Mouse (Mus musculus) Muller cell, postnatal 12 days (primary cell): ENCODE results near the gene Eefsec.

Source experiments
- DNase-seq: peaks from one replicate; pipeline ENCODE4 v3.0.0-alpha.2; 2015; ENCODE audit errors: inconsistent ontology term

The Eefsec gene

DNA sequence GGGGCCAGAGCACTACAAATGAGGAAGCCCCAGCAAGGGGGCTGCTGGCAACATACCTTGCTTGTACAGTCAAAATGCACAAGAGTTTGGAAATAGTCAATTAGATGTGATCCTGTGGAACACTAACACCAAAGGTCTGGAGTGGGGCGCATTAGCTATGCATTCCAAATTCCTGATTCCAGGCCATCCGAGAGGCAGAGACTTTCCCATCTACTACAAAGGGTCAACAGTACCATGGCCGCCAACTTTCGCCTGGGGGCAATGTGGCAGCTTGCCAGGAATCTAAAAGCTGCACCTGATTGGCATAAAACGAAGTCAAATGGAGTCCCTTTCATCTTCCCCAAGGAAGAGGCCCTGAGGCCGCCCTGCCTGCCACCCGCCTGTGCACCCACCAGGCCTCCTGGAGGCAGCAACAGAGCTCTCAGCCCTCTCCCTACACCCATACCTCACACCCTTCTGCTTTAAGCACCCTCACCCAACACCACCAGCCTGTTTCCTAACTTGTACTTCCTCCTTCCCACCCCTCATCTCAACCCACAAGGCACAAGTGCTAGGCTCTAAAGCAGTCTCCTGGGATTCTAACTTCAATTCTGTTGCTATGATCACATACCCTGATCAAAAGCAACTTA, 30.1 kb downstream of the Eefsec start:
- DNase-seq, result peak; percentile 93

DNA sequence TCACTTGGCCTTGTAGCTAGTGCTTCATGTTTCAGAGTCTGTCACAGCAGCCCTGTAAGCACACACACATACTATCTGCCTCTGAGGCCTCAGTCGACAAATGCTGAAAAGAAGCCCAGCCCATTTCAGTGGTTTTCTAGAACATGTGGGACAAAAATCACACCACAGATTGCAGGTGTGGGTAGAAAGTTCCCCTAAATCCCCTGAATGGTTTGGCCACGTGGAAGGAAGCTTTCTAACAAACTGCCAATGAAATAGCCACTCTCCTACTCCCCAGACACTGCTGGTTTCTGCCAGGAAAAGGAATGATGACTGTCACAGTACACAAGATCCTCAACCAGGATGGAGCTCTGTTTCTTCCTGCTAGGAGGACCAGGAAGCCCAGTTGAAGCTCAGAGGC, 33.7 kb downstream of the Eefsec start:
- no peak for DNase-seq

DNA sequence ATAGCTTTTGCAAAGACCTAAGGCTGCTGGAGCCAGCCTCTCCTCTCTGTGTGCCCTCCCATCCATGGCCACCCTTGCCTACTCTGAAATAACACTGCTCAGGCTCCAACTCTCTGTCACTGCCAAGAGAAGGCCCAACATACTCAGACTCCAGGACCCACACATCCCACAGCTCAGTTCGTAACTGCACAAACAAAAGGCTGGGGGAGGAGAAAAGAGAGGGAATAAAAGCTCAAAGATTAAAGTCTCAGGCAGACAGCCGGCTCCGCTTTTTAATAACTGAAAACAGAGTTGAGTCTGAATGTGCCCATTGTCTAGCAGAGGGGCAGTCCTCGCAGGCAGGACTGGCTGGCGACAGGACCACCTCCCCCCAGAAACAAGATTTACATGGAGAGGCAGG, 36.8 kb downstream of the Eefsec start:
- DNase-seq, result peak; percentile 53

DNA sequence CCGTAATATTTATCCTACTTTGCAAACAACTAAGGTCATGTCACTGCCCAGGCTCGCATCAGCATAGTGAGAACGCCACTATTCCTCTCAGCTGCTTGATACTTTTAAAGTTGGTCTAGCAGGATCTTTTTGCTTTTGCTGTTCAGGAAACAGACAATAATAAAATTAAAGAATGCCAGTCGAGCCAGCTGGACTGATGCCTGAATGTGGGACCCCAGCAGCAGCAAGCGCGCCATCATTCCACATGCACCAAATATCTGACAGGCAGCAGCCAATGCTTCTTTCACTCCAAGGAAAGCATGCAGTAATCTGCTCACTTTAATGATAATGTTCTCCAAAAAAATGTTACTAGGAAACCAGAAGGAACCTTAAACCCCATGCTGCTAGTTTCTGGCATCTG, 45.9 kb downstream of the Eefsec start:
- no peak for DNase-seq

DNA sequence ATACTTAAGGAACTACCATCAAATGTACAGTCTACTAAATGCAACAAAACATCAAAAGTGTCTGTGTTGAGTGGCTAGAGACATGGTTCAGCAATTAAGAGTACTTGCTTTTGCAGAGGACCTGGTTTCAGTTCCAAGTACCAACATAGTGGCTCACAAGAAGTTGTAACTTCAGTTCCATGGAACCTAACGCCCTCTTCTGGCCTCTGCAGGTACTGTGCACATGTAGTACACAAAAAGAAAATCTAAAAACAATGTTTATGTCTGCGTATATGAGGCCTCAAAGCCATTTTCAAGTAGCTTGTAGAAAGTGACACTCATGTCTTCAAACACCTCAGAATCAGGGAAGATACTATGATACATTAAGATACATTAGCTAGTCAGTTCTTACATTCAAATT, 48.4 kb downstream of the Eefsec start:
- DNase-seq, result no peak

DNA sequence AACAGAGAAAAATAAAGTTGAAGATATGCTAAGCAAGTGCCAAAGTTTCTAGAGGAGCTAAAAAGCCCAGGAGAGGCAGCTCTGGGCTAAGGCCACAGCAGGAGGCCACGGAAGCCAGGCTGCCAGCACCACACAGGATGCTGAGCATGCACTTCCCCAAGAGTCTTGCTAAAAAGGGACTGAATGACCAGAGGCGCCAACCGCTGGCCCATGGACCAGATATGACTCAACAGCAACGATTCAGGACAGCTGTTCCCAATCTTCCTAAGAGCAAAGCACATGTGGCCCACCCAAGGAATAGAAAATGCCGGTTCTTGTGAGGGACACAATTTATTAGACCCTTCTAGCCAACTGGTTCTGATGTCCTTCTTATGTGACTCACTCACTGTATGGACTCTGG, 57.4 kb downstream of the Eefsec start:
- peak; percentile 24 for DNase-seq

DNA sequence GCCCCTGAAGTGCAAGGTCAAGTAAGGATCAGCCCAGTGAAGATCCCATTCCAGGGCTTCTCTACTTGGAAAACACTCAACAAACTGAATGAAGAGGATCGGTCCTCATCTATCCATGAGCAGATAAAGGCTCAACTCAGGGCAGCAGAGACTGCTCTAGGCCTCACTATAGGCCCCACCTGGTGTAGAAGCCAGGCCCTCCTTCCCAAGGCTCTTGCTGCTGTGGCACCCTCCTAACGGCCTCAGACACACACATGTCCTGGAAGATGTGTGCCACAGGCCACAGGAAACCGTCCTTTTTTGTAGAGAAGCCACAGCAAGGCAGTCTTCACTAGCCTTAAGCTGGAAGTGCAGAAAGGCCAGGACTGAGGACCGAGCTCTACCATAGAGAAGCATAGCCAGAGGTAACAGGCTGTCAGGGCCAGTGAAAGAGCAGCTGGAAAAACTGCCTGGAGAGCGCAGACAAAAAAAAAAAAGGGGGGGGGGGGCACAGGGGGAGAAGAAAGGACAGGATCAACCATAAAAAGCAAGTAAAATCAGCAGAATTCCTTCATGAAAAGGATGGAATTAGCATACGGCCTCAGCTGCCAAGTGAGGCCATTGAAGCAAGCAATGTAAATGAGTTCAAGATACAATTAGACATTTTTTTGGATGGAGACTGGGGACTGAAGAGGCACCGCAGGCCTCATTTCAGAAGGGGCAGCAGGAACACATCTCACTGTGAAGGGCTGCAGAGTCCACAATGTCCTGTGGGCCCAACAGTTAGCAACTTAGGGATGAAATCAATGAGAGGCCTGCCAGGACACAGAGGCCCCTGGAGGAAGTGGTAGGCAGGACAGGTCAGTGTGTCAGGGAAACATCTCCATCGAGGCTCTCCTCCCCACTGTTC, 58.3 kb downstream of the Eefsec start:
- DNase-seq, result peak; percentile 50

DNA sequence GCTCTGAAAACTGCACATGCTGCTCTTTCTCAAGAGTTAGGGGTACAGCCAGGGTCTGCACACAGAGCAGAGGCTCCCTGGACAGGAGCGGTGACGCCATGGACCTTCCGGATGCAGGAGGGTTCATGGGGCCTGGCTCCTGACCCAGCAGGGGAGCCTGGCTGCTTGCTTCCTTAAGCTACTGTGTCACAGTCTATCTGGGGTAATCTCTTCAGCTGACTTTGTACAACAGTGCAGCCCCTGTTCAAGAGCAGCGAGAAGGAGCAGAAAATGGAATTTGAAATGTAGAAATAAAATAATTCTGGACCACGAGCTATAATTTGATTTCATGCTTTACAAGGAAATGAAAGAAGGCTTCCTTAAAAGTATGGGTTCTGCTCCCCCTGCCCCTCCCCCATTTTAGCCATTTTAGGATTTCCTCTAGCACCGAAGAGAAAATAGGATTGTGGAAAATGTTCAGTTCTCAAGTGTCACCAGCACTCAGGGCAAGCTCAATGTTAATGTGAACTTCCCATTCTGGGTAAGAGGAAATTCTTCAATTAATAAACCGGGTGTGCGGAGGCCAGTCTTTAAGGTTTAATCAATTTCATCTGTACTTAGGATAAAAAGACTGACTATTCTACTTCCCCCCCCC, 61.8 kb downstream of the Eefsec start:
- no peak for DNase-seq

DNA sequence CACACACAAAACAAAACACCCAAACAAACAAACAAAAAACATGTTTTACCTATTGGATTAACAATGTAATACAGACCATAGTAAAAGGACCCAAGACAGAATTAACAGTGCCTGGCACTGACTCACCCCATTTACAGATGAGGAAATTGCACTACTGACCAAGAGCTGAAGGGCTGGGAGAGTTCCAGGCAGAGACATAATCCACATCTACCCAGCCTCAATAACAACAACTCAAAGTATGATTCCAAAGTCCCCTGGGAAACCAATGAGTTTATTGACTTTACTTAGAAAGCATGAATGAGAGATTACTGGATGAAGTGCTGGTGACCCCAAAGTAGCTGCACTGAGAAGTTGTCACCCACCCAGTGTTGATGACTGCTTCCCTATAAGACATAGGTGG, 62.6 kb downstream of the Eefsec start:
- DNase-seq, result no peak

DNA sequence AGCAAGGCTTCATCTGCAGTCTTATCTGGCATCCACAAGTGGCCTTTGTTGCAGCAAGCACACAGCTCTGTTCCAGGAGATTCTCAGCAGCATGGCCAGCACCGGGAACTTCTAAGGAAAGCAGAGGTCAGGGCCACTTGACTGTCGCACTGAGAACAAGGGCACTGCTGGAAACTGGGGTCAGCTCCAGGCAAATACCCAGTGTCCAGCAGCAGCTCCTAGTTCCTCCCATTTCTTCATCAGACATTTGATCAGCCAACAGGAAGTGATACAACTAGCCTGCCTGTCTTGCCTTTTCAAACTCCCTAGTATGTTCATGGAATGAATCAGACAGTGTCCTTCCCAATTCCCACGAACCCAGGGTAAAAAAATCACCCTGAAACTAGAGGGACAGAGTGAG, 66.6 kb downstream of the Eefsec start:
- DNase-seq, result peak; percentile 19

DNA sequence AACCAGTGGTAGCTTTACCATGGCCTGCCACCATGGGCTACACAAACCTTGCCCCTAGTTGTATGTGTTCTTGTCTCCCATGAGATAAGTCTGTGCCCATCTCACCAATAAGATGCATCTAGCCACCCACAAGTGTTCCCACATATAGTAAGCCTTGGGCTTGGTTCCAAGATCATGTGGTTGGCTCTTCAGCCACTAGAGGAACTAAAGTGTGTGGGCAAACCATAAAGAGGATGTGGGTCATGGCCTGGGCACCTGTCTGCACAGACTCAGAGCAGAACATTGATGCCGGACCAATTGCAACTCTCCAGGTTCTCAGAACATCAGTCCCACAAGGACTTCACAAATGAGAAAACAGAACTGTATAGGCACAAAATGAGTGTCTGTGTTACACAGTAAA, 67.5 kb downstream of the Eefsec start:
- no peak for DNase-seq

DNA sequence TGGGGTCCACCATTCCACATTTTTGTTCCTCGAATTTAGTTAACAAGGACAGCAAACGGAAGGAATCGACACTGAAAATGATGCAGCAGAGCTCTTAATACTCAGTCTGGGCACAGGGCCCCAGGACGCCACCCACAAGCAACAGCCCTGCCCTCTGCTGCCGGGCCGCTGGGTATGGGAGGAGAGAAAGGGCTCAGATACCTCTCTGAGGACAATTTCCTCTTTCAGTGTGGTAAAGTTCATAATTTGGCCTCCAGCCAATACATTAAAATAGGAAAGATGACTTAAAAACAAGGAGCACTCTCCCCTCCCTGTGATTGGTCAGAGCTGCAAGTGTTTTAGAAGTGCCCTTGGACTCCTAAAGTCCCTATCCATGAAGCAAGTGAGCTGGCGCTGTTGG, 72.1 kb downstream of the Eefsec start:
- DNase-seq, result no peak

DNA sequence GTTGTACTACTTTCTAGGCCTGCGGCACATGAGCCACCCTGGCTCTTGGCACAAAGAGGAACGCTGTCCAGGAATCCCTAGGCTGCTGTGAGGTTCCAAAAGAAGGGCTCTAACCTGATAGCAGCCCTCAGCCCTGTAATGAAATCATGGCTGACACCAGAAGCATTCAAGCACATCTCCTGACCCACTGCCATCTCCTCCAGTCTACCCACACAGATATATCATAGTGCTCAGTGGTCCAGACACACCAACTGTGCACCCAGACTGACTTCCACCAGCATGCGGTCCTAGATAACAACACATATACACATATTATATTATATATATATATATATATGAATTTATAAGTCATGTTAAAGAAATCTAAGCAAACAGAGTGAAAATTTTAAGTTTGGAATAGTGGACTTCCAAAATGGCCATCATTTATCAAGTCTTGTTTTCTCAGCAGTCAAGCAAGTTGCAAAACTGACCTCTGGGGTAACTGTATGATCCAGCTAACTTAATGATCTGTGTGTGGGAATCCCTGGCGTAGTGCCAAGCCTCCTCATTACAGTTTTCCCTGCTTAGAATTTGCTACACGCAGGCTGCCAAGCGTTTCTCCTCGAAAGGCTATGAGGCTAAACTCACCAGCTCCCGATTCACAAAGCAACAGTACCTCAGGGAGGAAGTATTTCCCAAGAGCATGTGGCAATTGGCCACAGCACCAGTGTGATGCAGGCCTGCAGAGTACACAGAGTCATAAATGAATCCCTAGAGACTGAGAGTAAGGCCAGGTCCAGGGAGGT, 76.3 kb downstream of the Eefsec start:
- peak; percentile 84 for DNase-seq

DNA sequence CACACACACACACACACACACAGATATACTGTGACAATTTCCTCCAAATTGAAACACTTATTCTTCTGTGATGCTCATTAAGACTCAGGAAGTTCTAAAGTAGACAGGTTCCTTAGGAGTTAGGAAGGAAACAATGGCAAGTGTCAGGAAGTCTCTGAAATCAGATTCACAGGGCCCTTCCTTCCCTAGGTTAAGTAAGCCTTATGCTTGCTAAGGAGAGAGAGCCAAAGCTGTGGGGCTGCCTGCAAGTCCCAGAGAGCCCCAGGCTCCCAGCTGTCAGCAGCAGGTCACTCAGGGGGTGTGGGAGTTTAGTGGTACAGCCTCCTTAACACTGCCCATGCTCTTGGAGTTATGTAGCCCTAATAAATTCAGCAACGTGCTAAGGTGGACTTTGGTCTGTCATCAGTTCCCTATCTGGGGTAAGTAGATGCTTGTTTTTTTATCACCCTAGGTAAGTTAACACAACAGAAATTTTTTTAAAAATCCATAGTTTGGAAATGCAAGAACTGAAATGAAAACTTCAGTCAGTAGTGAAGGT, 82.8 kb downstream of the Eefsec start:
- DNase-seq, result no peak

DNA sequence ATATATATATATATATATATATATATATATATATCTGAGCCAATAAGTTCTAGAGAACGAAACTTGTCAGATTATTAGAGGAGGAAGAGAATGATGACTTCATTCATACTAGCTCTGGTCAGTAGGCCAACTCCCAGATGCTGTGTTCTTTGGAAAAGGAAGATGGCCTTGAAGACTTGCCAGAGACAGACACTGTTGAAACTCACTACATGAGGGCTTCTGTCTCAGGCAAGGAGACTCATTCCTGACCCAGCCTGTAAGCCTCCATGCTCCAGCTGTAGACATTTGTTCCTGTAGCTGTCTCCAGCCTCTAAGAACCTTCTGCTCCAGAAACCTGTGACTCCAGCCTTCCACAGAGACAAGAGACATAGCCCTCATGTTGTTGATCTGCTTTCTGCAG, 85.2 kb downstream of the Eefsec start:
- no peak for DNase-seq

DNA sequence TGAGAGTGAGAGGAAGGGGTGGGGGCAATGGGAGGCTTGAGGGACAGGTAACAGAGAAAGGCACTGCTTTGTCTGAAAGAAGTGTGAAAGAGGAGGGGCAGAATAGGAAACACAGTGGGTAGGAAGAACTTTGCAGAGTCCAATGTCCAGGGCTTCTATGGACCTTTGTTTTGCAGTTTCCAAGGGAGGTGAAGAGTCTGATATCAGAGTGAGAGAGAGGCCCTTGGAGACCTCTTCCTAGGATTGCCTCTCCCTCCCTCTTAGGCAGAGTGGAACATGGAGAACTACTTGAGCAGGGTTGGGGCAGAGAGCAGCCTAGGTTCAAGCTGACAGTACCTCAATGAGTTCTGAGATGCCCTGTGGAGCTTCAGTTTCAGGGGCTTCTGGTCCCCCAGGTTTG, 88.1 kb downstream of the Eefsec start:
- no peak for DNase-seq

DNA sequence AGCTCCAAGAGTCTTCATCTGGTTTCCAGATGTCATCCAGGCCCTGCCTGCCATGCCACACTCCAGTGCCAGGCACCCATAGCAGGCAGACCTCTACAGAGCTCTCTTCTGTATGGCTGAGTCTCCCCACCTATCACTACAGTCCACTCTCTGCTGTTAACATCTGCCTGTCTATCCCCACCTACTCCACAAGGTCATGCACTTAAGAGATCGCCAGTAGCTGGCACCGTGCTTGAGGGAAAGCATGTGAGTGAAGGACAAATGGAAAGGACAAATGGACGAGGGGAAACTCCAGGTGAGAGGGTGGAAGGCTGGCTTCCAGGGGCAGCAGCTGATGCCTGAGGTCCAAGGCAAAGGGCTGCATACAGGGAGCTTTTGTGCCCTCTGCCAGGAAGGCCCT, 90.5 kb downstream of the Eefsec start:
- no peak for DNase-seq

DNA sequence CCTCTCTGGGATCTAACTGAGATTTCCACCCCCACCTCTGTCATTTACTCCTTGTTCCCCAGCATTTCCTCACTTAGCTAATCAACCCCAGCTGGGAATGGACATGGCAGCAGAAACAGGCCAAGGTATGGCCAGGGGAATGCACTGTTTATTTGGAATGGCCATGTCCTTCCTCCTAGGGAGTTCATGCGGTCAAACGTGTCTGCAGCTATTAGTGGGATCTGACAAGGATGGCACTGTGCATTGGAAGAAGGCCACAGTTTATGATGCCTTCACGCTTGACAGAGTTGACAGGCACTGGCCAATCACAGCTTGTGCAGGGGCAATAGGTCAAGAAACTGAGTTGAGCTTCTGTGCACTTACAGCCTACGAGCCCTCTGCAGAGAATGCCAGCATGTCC, 93.8 kb downstream of the Eefsec start:
- peak; percentile 94 for DNase-seq

DNA sequence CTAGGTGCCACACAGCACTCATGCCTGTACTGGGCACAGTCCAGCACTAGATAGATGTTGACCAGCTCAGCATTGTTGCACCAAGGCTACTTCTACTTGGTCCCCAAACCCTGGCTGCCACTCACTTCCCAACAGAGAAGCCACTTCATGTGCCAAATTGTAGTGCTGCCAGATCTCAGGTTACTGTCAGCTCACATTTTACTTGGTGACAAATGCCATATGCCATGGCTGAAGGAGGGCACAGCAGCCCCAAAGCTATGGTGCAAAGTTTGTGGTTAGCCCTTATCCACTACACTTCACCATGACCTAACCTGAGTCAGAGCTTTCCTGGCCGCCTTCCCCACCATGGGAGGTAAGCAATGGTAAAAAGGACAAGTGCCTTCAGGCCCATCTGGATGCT, 99.6 kb downstream of the Eefsec start:
- no peak for DNase-seq

DNA sequence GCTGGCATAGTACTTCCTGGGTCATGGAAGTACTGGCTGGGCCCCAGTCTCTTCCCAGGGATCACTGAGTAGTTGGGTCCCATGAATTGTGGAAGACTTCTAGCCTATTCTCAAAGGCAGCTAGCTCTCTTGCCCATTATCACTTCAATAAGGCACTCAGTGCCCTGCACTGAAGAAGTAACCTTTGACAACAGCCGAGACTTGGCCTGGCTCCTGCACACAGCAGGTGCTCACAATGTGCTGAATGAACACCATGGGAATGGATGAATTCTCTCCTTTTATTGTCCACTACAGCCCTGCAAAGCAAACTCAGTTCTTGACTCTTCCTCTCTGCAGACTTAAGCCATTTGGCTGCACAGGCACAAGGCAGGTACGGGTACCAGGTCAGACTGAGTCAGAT, 101.0 kb downstream of the Eefsec start:
- DNase-seq, result no peak

DNA sequence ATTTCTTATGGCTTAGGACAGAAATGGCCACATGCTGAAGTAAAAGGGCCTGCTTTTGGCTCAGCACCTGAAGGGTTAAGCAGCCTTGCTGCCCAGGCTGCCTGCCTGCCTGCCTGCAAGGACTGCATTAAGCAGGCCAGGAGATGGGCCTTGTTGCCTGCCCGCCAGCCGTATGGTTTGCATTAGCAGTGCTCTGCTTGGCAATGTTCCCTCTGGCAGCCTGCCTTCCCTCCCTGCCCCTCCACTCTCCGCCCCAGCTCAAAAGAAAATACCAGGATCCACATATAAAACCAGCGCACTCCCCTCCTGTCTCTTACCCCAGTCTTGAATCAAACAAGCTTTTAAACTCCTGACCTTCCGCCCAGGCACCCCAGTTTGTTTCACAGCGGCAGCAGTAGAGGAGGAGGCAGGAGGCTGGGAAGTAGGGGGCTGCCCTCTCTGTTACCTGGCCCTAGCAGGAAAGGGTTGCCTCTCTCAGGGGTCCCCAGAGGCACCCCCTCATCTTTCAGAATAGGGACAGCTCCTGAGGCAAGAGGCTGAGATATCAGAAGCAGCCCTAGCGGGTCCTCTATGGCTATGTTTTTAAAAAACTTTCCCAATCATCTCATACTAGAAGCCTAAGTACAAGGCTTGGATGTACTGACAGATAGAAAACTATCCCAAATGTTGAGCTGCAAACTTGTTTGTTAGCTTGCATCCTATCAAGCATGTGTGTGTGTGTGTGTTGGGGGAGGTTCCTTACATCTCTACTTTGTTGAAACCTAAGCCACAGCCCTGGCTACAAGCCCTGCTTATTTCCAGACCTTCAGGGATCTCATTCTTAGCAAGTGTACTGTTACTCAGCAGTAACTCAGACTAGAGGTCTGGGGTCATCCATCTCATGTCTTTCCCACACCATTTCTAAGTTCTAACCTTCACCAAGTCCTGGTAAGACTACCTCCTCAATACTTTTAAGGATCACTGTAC, 102.6 kb downstream of the Eefsec start:
- DNase-seq, result peak; percentile 77
